Mouse (Mus musculus) lung, postnatal 0 days (tissue): ENCODE measurements around the gene Mtfr1l.

Source experiments
- CTCF ChIP-seq: IDR thresholded peaks from 2 replicates; pipeline ENCODE4 v1.5.1; 2016; ENCODE audit warnings: antibody characterized with exemption, mild to moderate bottlenecking
- EP300 ChIP-seq: IDR thresholded peaks from 2 replicates; pipeline ENCODE4 v1.6.1; 2016; ENCODE audit warnings: antibody characterized with exemption, mild to moderate bottlenecking, control low read depth

- TF ChIP-seq CTCF (peak; percentile 56), EP300 (no peak)
These were observed 44.0 kb upstream of the Mtfr1l start for GRCm38 (mm10) chr4:134579212-134579611.
